Comparison of ENCODE assay signal across 9 mouse cellular contexts in genomic region chr4:124847573-124847972, GRCm38 (mm10). TPM values are rescaled to one million over a fixed set of nuclear protein-coding genes. Genes with fewer than 3 reads are reported as not detected.
DNase-seq lines count a peak whose midpoint lies in the region; ATAC-seq and TF ChIP-seq lines count a peak whose summit lies in the region.
"Had no signal": no experiment of that assay in that cellular context is flagged by ENCODE, and none has a peak within 500 bp of the region (broad histone marks: within the 10 kb centered on the region; RNA-seq: fewer than 3 reads in every experiment).

No protein-coding gene starts in this region.

- no peaks in the 10 kb centered on the region for H3K27me3 ChIP-seq in liver, postnatal 0 days (ENCODE audit: insufficient read depth, low read length)
- no peaks in the 10 kb centered on the region for H3K27me3 ChIP-seq in thymus, adult 2 months (ENCODE audit: control insufficient read depth, insufficient read depth, low read length)

- H3K9ac ChIP-seq in liver, postnatal 0 days (replicated peaks) = no peak overlapping the region

- H3K27ac ChIP-seq in liver, postnatal 0 days (ENCODE audit: low read depth) = no peak overlapping the region
- no peak overlapping the region for H3K27ac ChIP-seq in olfactory bulb, adult 2 months (ENCODE audit: insufficient read depth, low read depth, low read length)
- no peak overlapping the region for H3K27ac ChIP-seq in thymus, adult 2 months (ENCODE audit: control insufficient read depth, insufficient read depth, low read length)

- H3K4me2 ChIP-seq in liver, postnatal 0 days (ENCODE audit: low read depth, low read length) = no peak overlapping the region

- peak; percentile 87 for DNase-seq in 416B (ENCODE audit: low read depth)
- peak; percentile 77 for DNase-seq in T-cell, adult 2 months (ENCODE audit: low spot score)
- DNase-seq in cerebellum, postnatal 25 days = peak; percentile 90 to 92
- DNase-seq in gastrocnemius, postnatal 14 days = peak; percentile 82
- peak; percentile 91 to 92 for DNase-seq in kidney, postnatal 4 days
- DNase-seq in liver, postnatal 0 days = peak; percentile 86
- DNase-seq in thymus, adult 2 months = peak; percentile 83

- peak; percentile 98 for TF ChIP-seq CTCF in liver, postnatal 0 days (IDR thresholded peaks at IDR 0.05; ENCODE audit: low read depth)
- TF ChIP-seq CTCF in olfactory bulb, adult 2 months (IDR thresholded peaks at IDR 0.05; ENCODE audit: insufficient read depth, low read depth, low read length) = peak; percentile 89
- TF ChIP-seq CTCF in thymus, adult 2 months (IDR thresholded peaks at IDR 0.05; ENCODE audit: borderline replicate concordance, control insufficient read depth, extremely low read depth, insufficient read depth, low read length, poor library complexity) = peak; percentile 85; the same call in 1 of the 2 replicates

- WGBS in liver, postnatal 0 days (ENCODE audit: insufficient replicate concordance) = 10% methylated on average over 8 of the region's 8 CpGs
- WGBS in olfactory bulb, adult 2 months = 4% methylated on average over 8 of the region's 8 CpGs
- WGBS in thymus, adult 2 months = 24% methylated on average over 8 of the region's 8 CpGs

- ATAC-seq in liver, postnatal 0 days = peak; percentile 31

- no peak for TF ChIP-seq EP300 in liver, postnatal 0 days (IDR thresholded peaks at IDR 0.05; ENCODE audit: low read depth)

- H3K36me3 ChIP-seq in liver, postnatal 0 days (replicated peaks; ENCODE audit: insufficient read depth, low read length) = peaks cover 9% of the 10 kb centered on the region; the same call in 1 of the 2 replicates
- H3K36me3 ChIP-seq in thymus, adult 2 months (ENCODE audit: control insufficient read depth, insufficient read depth, low read length) = no peaks in the 10 kb centered on the region

- no peaks in the 10 kb centered on the region for H3K9me3 ChIP-seq in liver, postnatal 0 days (ENCODE audit: low read length)

- H3K4me3 ChIP-seq in liver, postnatal 0 days (ENCODE audit: low read depth, low read length) = no peak overlapping the region
- H3K4me3 ChIP-seq in olfactory bulb, adult 2 months (ENCODE audit: insufficient read depth, low read depth, low read length) = no peak overlapping the region
- H3K4me3 ChIP-seq in thymus, adult 2 months (ENCODE audit: control insufficient read depth, insufficient read depth, low read length) = no peak overlapping the region
- H3K4me3 ChIP-seq: erythroblast, embryonic 14.5 days had no signal

- H3K4me1 ChIP-seq in liver, postnatal 0 days (ENCODE audit: insufficient read depth) = peaks cover 14% of the 10 kb centered on the region
- peaks cover 21% of the 10 kb centered on the region for H3K4me1 ChIP-seq in olfactory bulb, adult 2 months (ENCODE audit: control insufficient read depth, insufficient read depth, low read length)
- peaks cover 16% of the 10 kb centered on the region for H3K4me1 ChIP-seq in thymus, adult 2 months (replicated peaks; ENCODE audit: control insufficient read depth, insufficient read depth, low read length)

- TF ChIP-seq POLR2A in olfactory bulb, adult 2 months (IDR thresholded peaks at IDR 0.05; ENCODE audit: insufficient read depth, low read depth, low read length) = no peak
- TF ChIP-seq POLR2A in thymus, adult 2 months (IDR thresholded peaks at IDR 0.05; ENCODE audit: control insufficient read depth, extremely low read depth, insufficient read depth, low read length, poor library complexity) = no peak

- intact Hi-C loops in gastrocnemius, postnatal 14 days (cut with DNase I; ENCODE audit: low total_unique reads) = loop anchor here (5.0 to 10.0 kb wide), 2 partner anchors 45 to 133 kb away; partner anchors contain the start of genes Mtf1 and Sf3a3

RNA-seq across cellular contexts. Expression of gene Yrdc, which starts 2.9 kb away (rescaled TPM):
- 1 to 10 TPM; 7.9 to 8.4 TPM for total RNA-seq in gastrocnemius, postnatal 14 days (2021)
- 15.4 and 18.4 TPM in 2 replicates for polyA plus RNA-seq in liver, postnatal 0 days (2015; fragmentation: Nextera tagmentation; extraction: Ambion mirVana)
- polyA plus RNA-seq in olfactory bulb, adult 2 months (2012; ENCODE audit: insufficient read depth, insufficient read length, low replicate concordance, missing spikeins) = not detected in 2 replicates
- 63.0 and 70.4 TPM in 2 replicates for polyA plus RNA-seq in thymus, adult 2 months (2012; rRNA removed)

RNA-seq across cellular contexts. Expression of gene 1110065P20Rik, which starts 3.4 kb away (rescaled TPM):
- 10 to 100 TPM; 20.2 to 21.4 TPM for total RNA-seq in gastrocnemius, postnatal 14 days (2021)
- 19.1 and 23.8 TPM in 2 replicates for polyA plus RNA-seq in liver, postnatal 0 days (2015; fragmentation: Nextera tagmentation; extraction: Ambion mirVana)
- not detected in 2 replicates for polyA plus RNA-seq in olfactory bulb, adult 2 months (2012; ENCODE audit: insufficient read depth, insufficient read length, low replicate concordance, missing spikeins)
- polyA plus RNA-seq in thymus, adult 2 months (2012; rRNA removed) = 26.2 and 28.0 TPM in 2 replicates

RNA-seq across cellular contexts. Expression of gene Maneal, which starts 14.4 kb away (rescaled TPM):
- total RNA-seq in gastrocnemius, postnatal 14 days (2021) = under 1 TPM; 0.16 TPM
- not detected in 2 replicates for polyA plus RNA-seq in liver, postnatal 0 days (2015; fragmentation: Nextera tagmentation; extraction: Ambion mirVana)
- not detected in 2 replicates for polyA plus RNA-seq in olfactory bulb, adult 2 months (2012; ENCODE audit: insufficient read depth, insufficient read length, low replicate concordance, missing spikeins)
- 1.1 and 1.4 TPM in 2 replicates for polyA plus RNA-seq in thymus, adult 2 months (2012; rRNA removed)
- polyA plus RNA-seq: erythroblast, embryonic 14.5 days had no signal

RNA-seq across cellular contexts. Expression of gene Epha10, which starts 33.1 kb away (rescaled TPM):
- total RNA-seq in gastrocnemius, postnatal 14 days (2021) = not detected
- 0.04 TPM in 1 of 2 replicates, not detected in the other for polyA plus RNA-seq in liver, postnatal 0 days (2015; fragmentation: Nextera tagmentation; extraction: Ambion mirVana)
- not detected in 2 replicates for polyA plus RNA-seq in olfactory bulb, adult 2 months (2012; ENCODE audit: insufficient read depth, insufficient read length, low replicate concordance, missing spikeins)
- polyA plus RNA-seq in thymus, adult 2 months (2012; rRNA removed) = 0.06 and 0.07 TPM in 2 replicates
- polyA plus RNA-seq: erythroblast, embryonic 14.5 days had no signal

RNA-seq across cellular contexts. Expression of gene Mtf1, which starts 45.7 kb away (rescaled TPM):
- total RNA-seq in gastrocnemius, postnatal 14 days (2021) = 10 to 100 TPM in 1 of 2 experiments, 1 to 10 TPM in 1; 8.0 to 10.7 TPM
- 9.1 and 9.8 TPM in 2 replicates for polyA plus RNA-seq in liver, postnatal 0 days (2015; fragmentation: Nextera tagmentation; extraction: Ambion mirVana)
- polyA plus RNA-seq in olfactory bulb, adult 2 months (2012; ENCODE audit: insufficient read depth, insufficient read length, low replicate concordance, missing spikeins) = not detected in 2 replicates
- 9.9 and 10.4 TPM in 2 replicates for polyA plus RNA-seq in thymus, adult 2 months (2012; rRNA removed)

Comparison
In these comparisons a context has a peak if more than half of its experiments do, and no peak if none do; other contexts are left out.
1. RNA of gene Yrdc, which starts 2.9 kb away (polyA plus RNA-seq): 63.0 to 70.4 TPM in thymus, adult 2 months and 15.4 to 18.4 TPM in liver, postnatal 0 days; not detected in olfactory bulb, adult 2 months; every median in the first group is over 10 times any median in the second.
2. RNA of gene 1110065P20Rik, which starts 3.4 kb away (polyA plus RNA-seq): 26.2 to 28.0 TPM in thymus, adult 2 months and 19.1 to 23.8 TPM in liver, postnatal 0 days; not detected in olfactory bulb, adult 2 months; every median in the first group is over 10 times any median in the second.
3. Peak in every context shown above with its lines, with median percentiles within 50 percentile points of each other: DNase-seq and CTCF ChIP-seq.